Mouse (Mus musculus): ENCODE measurements at regions not wholly inside any gene's neighbourhood (a gene's known extent, or its start where the extent isn't known, plus 50 kb on each side); places are given as distances from the start of the nearest gene placed in this dataset.
A peak's percentile ranks its signal among the peaks of the same experiment; 100 is the strongest.

DNA sequence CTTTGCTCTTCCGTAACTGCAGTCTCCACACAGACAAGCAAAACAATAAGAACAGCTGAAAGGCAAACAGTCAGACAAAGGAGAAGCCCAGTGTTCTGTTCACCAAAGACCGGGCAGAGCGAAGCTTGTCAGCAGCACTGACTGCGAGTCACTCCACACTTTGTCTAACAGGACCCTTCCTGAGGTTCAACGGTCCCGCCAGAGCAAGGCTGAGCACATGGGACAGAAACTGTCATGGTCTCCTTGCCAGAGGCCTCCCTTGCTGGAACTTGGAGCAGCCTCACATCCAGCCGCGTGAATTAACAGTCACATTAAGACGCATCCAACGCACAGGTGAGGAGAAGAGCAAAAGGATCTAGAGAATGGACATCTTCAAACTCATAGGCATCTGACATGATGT is 241.1 kb upstream of the Irx4 start:
- Histone ChIP-seq H3K9ac (ENCODE audit: low read depth, low read length) (no peak overlapping the region), H3K4me1 (ENCODE audit: control insufficient read depth, insufficient read depth, low read length) (no peaks in the 10 kb centered on the region), H3K27ac (ENCODE audit: low read depth, low read length) (no peak overlapping the region), H3K4me2 (no peak overlapping the region), H3K4me3 (ENCODE audit: low read depth, low read length) (no peak overlapping the region), H3K36me3 (ENCODE audit: control insufficient read depth, insufficient read depth, low read length) (no peaks in the 10 kb centered on the region), H3K27me3 (ENCODE audit: control insufficient read depth, insufficient read depth, low read length) (no peaks in the 10 kb centered on the region), H3K9me3 (replicated peaks; ENCODE audit: control insufficient read depth, low read length) (no peaks in the 10 kb centered on the region)
- no peak for ATAC-seq (replicated peaks; ENCODE audit: insufficient number of reproducible peaks, low FRiP score, low TSS enrichment)
- whole genome bisulfite sequencing (ENCODE audit: insufficient replicate concordance) = 81% methylated on average over 10 of the region's 10 CpGs

DNA sequence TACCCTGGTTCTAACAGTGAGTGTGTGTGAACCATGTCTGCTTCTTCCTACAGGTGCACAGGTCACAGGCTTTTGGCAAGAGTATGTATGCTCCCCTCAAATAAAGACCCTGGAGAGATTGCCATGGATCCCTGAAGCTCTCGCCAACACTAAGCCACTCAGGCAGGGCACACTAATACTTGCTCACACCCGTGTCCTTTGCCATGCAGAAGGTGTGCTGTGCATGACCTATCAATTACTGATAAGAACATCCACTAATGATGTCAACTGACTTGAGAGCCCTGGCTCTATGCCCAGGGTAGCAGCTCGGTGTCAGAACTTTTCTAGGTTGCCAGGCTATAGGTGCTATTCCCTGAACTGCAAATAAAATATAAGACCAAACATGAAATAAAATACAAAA is 229.1 kb upstream of the Irx4 start:
- Histone ChIP-seq H3K27me3 (ENCODE audit: control insufficient read depth, insufficient read depth, low read length) (no peaks in the 10 kb centered on the region), H3K9me3 (replicated peaks; ENCODE audit: control insufficient read depth, low read length) (no peaks in the 10 kb centered on the region), H3K4me1 (ENCODE audit: control insufficient read depth, insufficient read depth, low read length) (no peaks in the 10 kb centered on the region), H3K9ac (ENCODE audit: low read depth, low read length) (no peak overlapping the region), H3K4me2 (no peak overlapping the region), H3K36me3 (ENCODE audit: control insufficient read depth, insufficient read depth, low read length) (no peaks in the 10 kb centered on the region), H3K27ac (ENCODE audit: low read depth, low read length) (no peak overlapping the region), H3K4me3 (ENCODE audit: low read depth, low read length) (no peak overlapping the region)
- WGBS (ENCODE audit: insufficient replicate concordance) = 43% methylated on average over 3 of the region's 3 CpGs
- no peak for ATAC-seq (replicated peaks; ENCODE audit: insufficient number of reproducible peaks, low FRiP score, low TSS enrichment)

- WGBS (ENCODE audit: insufficient replicate concordance) = 35% methylated on average over 3 of the region's 3 CpGs
- ATAC-seq (replicated peaks; ENCODE audit: insufficient number of reproducible peaks, low FRiP score, low TSS enrichment) = no peak
- H3K9me3 ChIP-seq (replicated peaks; ENCODE audit: control insufficient read depth, low read length) = no peaks in the 10 kb centered on the region
These were observed 227.2 kb upstream of the Irx4 start for GRCm38 (mm10) chr13:73033055-73033454.

DNA sequence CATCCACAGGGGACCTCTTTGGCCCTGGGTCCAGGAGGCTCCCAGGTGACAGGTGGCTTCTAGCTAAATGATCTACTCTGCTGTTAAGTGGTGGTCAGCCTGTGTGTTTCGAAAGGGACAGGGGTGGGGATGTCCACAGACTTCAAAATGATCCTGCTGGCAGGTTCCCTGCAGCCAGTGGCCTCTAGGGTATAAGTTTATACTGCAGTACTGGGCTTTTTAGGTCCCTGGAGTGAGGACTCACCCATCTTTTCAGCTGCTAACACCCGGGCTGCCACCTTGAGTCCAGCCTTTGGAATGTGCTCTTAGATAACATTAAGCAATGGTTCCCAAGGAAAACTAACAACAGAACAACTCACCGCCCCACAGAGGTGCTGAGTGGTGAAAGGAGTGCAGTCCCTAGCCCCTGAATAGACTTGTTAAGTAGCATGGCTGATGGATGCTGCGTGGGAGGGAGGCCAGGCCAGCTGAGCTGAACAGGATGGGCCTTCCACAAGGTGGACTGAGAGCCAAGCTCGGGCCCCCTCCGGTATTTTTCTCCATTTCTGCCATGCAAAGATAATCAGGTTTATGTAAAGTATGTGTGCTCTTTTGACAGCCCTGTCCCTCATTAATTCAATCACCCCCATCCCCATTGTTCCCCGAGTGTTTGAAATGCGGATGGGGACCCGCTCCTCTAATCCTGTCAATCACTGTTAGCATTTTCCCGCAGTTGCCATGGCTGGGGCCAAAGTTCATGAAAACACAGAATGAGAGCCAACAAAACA is 226.0 kb upstream of the Irx4 start:
- no peaks in the 10 kb centered on the region for H3K36me3 ChIP-seq (ENCODE audit: control insufficient read depth, insufficient read depth, low read length)
- ATAC-seq (replicated peaks; ENCODE audit: insufficient number of reproducible peaks, low FRiP score, low TSS enrichment) = peak; percentile 42; the same call in 1 of the 2 replicates
- H3K27me3 ChIP-seq (ENCODE audit: control insufficient read depth, insufficient read depth, low read length) = no peaks in the 10 kb centered on the region
- H3K27ac ChIP-seq (ENCODE audit: low read depth, low read length) = no peak overlapping the region
- H3K4me2 ChIP-seq = no peak overlapping the region
- WGBS (ENCODE audit: insufficient replicate concordance) = 22% methylated on average over 10 of the region's 10 CpGs
- no peaks in the 10 kb centered on the region for H3K4me1 ChIP-seq (ENCODE audit: control insufficient read depth, insufficient read depth, low read length)
- no peaks in the 10 kb centered on the region for H3K9me3 ChIP-seq (replicated peaks; ENCODE audit: control insufficient read depth, low read length)
- no peak overlapping the region for H3K4me3 ChIP-seq (ENCODE audit: low read depth, low read length)
- no peak overlapping the region for H3K9ac ChIP-seq (ENCODE audit: low read depth, low read length)

More at GRCm38 (mm10) chr13:73033055-73033454, 227.2 kb upstream of the Irx4 start:
- no peaks in the 10 kb centered on the region for H3K36me3 ChIP-seq (ENCODE audit: control insufficient read depth, insufficient read depth, low read length)
- no peak overlapping the region for H3K9ac ChIP-seq (ENCODE audit: low read depth, low read length)
- no peaks in the 10 kb centered on the region for H3K27me3 ChIP-seq (ENCODE audit: control insufficient read depth, insufficient read depth, low read length)
- H3K4me3 ChIP-seq (ENCODE audit: low read depth, low read length) = no peak overlapping the region
- H3K4me1 ChIP-seq (ENCODE audit: control insufficient read depth, insufficient read depth, low read length) = no peaks in the 10 kb centered on the region
- no peak overlapping the region for H3K4me2 ChIP-seq
- H3K27ac ChIP-seq (ENCODE audit: low read depth, low read length) = no peak overlapping the region

DNA sequence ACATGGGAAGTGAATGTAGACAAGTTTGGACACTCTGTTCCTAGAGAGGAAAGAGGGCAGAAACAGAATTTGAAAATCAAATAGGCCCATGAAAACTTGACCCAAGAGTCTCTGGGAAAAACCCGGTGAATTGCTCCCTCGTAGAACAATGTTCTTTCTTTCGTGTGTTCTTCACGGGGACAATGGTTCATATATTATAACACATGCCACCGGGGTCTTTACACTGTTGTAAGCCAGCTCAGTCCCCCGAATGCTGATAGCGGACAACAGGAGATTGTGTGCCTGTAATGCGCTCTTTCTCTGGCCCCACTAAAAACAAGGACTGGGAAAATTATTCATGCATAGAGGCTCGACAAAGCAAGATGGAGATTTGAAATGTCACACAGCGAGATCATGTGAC is 225.4 kb upstream of the Irx4 start:
- no peaks in the 10 kb centered on the region for H3K9me3 ChIP-seq (replicated peaks; ENCODE audit: control insufficient read depth, low read length)
- H3K4me1 ChIP-seq (ENCODE audit: control insufficient read depth, insufficient read depth, low read length) = no peaks in the 10 kb centered on the region
- 76% methylated on average over 10 of the region's 10 CpGs for WGBS (ENCODE audit: insufficient replicate concordance)
- H3K9ac ChIP-seq (ENCODE audit: low read depth, low read length) = no peak overlapping the region
- no peak overlapping the region for H3K4me3 ChIP-seq (ENCODE audit: low read depth, low read length)
- no peak overlapping the region for H3K4me2 ChIP-seq
- H3K27ac ChIP-seq (ENCODE audit: low read depth, low read length) = no peak overlapping the region
- H3K27me3 ChIP-seq (ENCODE audit: control insufficient read depth, insufficient read depth, low read length) = no peaks in the 10 kb centered on the region
- no peaks in the 10 kb centered on the region for H3K36me3 ChIP-seq (ENCODE audit: control insufficient read depth, insufficient read depth, low read length)
- no peak for ATAC-seq (replicated peaks; ENCODE audit: insufficient number of reproducible peaks, low FRiP score, low TSS enrichment)

- H3K27me3 ChIP-seq (ENCODE audit: control insufficient read depth, insufficient read depth, low read length) = no peaks in the 10 kb centered on the region
- H3K4me1 ChIP-seq (ENCODE audit: control insufficient read depth, insufficient read depth, low read length) = no peaks in the 10 kb centered on the region
- no peak for ATAC-seq (replicated peaks; ENCODE audit: insufficient number of reproducible peaks, low FRiP score, low TSS enrichment)
- H3K4me3 ChIP-seq (ENCODE audit: low read depth, low read length) = no peak overlapping the region
- no peak overlapping the region for H3K9ac ChIP-seq (ENCODE audit: low read depth, low read length)
- H3K27ac ChIP-seq (ENCODE audit: low read depth, low read length) = no peak overlapping the region
- no peak overlapping the region for H3K4me2 ChIP-seq
- no peaks in the 10 kb centered on the region for H3K36me3 ChIP-seq (ENCODE audit: control insufficient read depth, insufficient read depth, low read length)
- no peaks in the 10 kb centered on the region for H3K9me3 ChIP-seq (replicated peaks; ENCODE audit: control insufficient read depth, low read length)
- 55% methylated on average over 2 of the region's 2 CpGs for WGBS (ENCODE audit: insufficient replicate concordance)
These were observed 224.8 kb upstream of the Irx4 start for GRCm38 (mm10) chr13:73035336-73035940.

GRCm38 (mm10) chr13:73039731-73040130 is 220.5 kb upstream of the Irx4 start:
- H3K36me3 ChIP-seq (ENCODE audit: control insufficient read depth, insufficient read depth, low read length) = no peaks in the 10 kb centered on the region
- WGBS (ENCODE audit: insufficient replicate concordance) = 82% methylated on average over 5 of the region's 5 CpGs
- no peak overlapping the region for H3K4me2 ChIP-seq
- H3K9me3 ChIP-seq (replicated peaks; ENCODE audit: control insufficient read depth, low read length) = no peaks in the 10 kb centered on the region
- H3K4me3 ChIP-seq (ENCODE audit: low read depth, low read length) = no peak overlapping the region
- H3K27ac ChIP-seq (ENCODE audit: low read depth, low read length) = no peak overlapping the region
- ATAC-seq (replicated peaks; ENCODE audit: insufficient number of reproducible peaks, low FRiP score, low TSS enrichment) = no peak
- no peaks in the 10 kb centered on the region for H3K27me3 ChIP-seq (ENCODE audit: control insufficient read depth, insufficient read depth, low read length)
- no peak overlapping the region for H3K9ac ChIP-seq (ENCODE audit: low read depth, low read length)
- no peaks in the 10 kb centered on the region for H3K4me1 ChIP-seq (ENCODE audit: control insufficient read depth, insufficient read depth, low read length)

GRCm38 (mm10) chr13:73041233-73042040 is 218.8 kb upstream of the Irx4 start:
- no peak overlapping the region for H3K4me2 ChIP-seq
- no peaks in the 10 kb centered on the region for H3K36me3 ChIP-seq (ENCODE audit: control insufficient read depth, insufficient read depth, low read length)
- 56% methylated on average over 14 of the region's 14 CpGs for WGBS (ENCODE audit: insufficient replicate concordance)
- no peak for ATAC-seq (replicated peaks; ENCODE audit: insufficient number of reproducible peaks, low FRiP score, low TSS enrichment)
- H3K9ac ChIP-seq (ENCODE audit: low read depth, low read length) = no peak overlapping the region
- H3K27me3 ChIP-seq (ENCODE audit: control insufficient read depth, insufficient read depth, low read length) = no peaks in the 10 kb centered on the region
- H3K4me3 ChIP-seq (ENCODE audit: low read depth, low read length) = no peak overlapping the region
- no peaks in the 10 kb centered on the region for H3K9me3 ChIP-seq (replicated peaks; ENCODE audit: control insufficient read depth, low read length)
- H3K4me1 ChIP-seq (ENCODE audit: control insufficient read depth, insufficient read depth, low read length) = no peaks in the 10 kb centered on the region
- H3K27ac ChIP-seq (ENCODE audit: low read depth, low read length) = no peak overlapping the region
